ENCODE assay signal across 8 mouse cellular contexts in the genomic region with DNA sequence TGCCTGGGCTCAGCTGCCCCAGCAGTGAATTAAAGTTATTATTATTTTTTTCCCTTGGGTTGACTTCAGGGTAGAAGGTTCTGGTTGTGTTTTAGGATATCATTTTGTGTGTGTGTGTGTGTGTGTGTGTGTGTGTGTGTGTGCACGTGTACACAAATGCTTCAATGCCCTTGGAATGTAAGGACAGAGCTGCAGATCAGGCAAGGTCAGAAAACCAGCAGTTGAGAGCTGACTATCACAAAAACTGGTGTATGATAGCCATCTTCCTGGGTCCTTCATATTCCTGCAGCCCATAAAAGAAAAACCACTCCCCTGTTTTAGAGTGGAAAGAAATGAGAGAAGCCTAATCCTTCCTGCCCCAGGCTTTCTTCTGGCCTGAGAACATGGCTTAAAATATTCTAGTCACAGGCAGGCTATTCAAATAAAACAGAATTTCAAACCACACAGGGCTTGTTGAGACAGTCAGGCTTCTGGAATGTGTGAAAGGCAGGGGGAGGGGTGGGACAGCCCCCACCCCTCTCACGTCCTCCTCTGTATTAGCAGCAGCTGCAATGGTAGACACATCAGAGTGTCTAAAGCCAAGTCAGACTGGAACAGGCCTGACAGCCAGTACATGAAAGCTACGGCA.
DNase-seq lines count a peak whose midpoint lies in the region; ATAC-seq and TF ChIP-seq lines count a peak whose summit lies in the region.

No protein-coding gene starts in this region.

- peak overlapping the region; percentile 59 for H3K27ac ChIP-seq in midbrain, embryonic 11.5 days (ENCODE audit: low read depth, low read length)
- no peak overlapping the region for H3K27ac ChIP-seq in intestine, embryonic 15.5 days

- CTCF ChIA-PET in Patski (lab: Charles Lee) = interaction anchor here (0.7 to 1.5 kb wide), 5 partner anchors 15 to 65 kb away, joined by 3 read pairs; no protein-coding TSS in a partner anchor

- POLR2A ChIA-PET in Patski (lab: Charles Lee) = interaction anchor here (0.6 to 1.2 kb wide), 2 partner anchors 40 to 100 kb away, joined by 3 to 4 read pairs; no protein-coding TSS in a partner anchor

- peaks cover 13% of the 10 kb centered on the region for H3K4me1 ChIP-seq in midbrain, embryonic 11.5 days (ENCODE audit: control insufficient read depth, insufficient read depth, low read length)
- no peaks in the 10 kb centered on the region for H3K4me1 ChIP-seq in intestine, embryonic 15.5 days (replicated peaks)

- 30% methylated on average over 3 of the region's 3 CpGs for WGBS in midbrain, embryonic 11.5 days
- 35% methylated on average over 3 of the region's 3 CpGs for WGBS in intestine, embryonic 15.5 days

- no peak for TF ChIP-seq CTCF in Patski (IDR thresholded peaks at IDR 0.05)

- no peak overlapping the region for H3K4me3 ChIP-seq in midbrain, embryonic 11.5 days (ENCODE audit: low read depth, low read length)
- no peak overlapping the region for H3K4me3 ChIP-seq in intestine, embryonic 15.5 days (replicated peaks)

- in situ Hi-C loops in Patski (cut with MboI; ENCODE audit: low pct_unique_long_range_greater_than_20kb) = no loop called here

- no peak overlapping the region for H3K4me2 ChIP-seq in midbrain, embryonic 11.5 days
- no peak overlapping the region for H3K4me2 ChIP-seq in intestine, embryonic 15.5 days (replicated peaks)

- peak; percentile 59 for DNase-seq in gastrocnemius, postnatal 25 days
- no peak for DNase-seq in gastrocnemius, postnatal 4 days (ENCODE audit: low spot score in 2 of 2)
- DNase-seq in Patski (ENCODE audit: low read depth, low spot score) = peak; percentile 75
- peak; percentile 19 for DNase-seq in heart, postnatal 4 days
- DNase-seq in midbrain, embryonic 11.5 days (ENCODE audit: low spot score, missing footprints) = peak; percentile 89
- DNase-seq in cerebellum, adult 9-11 months = no peak

- peak; percentile 86 for ATAC-seq in Patski
- ATAC-seq in midbrain, embryonic 11.5 days (ENCODE audit: low FRiP score) = peak; percentile 97
- no peak for ATAC-seq in frontal cortex, adult (ENCODE audit: low TSS enrichment)
- no peak; the same call in 1 of the 2 replicates for ATAC-seq in intestine, embryonic 15.5 days

- no peak overlapping the region for H3K9ac ChIP-seq in midbrain, embryonic 11.5 days (ENCODE audit: low read length)
- no peak overlapping the region for H3K9ac ChIP-seq in intestine, embryonic 15.5 days

- H3K36me3 ChIP-seq in midbrain, embryonic 11.5 days (ENCODE audit: control insufficient read depth, insufficient read depth, low read length) = no peaks in the 10 kb centered on the region
- H3K36me3 ChIP-seq in intestine, embryonic 15.5 days = no peaks in the 10 kb centered on the region

- H3K27me3 ChIP-seq in Patski = no peaks in the 10 kb centered on the region
- H3K27me3 ChIP-seq in midbrain, embryonic 11.5 days (ENCODE audit: control insufficient read depth, insufficient read depth, low read length) = no peaks in the 10 kb centered on the region
- H3K27me3 ChIP-seq in intestine, embryonic 15.5 days (replicated peaks) = no peaks in the 10 kb centered on the region

- no peaks in the 10 kb centered on the region for H3K9me3 ChIP-seq in midbrain, embryonic 11.5 days (ENCODE audit: control insufficient read depth, low read length)
- H3K9me3 ChIP-seq in intestine, embryonic 15.5 days = no peaks in the 10 kb centered on the region

Comparison
In these comparisons a context has a peak if more than half of its experiments do, and no peak if none do; other contexts are left out.
1. DNase-seq: peak in gastrocnemius, postnatal 25 days (single experiment), Patski (single experiment), heart, postnatal 4 days (single experiment) and midbrain, embryonic 11.5 days (single experiment); none in gastrocnemius, postnatal 4 days (0 of 2) and cerebellum, adult 9-11 months (single experiment).
2. ATAC-seq: peak in Patski (single experiment) and midbrain, embryonic 11.5 days (single experiment); none in frontal cortex, adult (single experiment) and intestine, embryonic 15.5 days (single experiment).